Mouse (Mus musculus): Measurements from ENCODE around the gene Mrgprb1. TPM values are rescaled to one million over a fixed set of nuclear protein-coding genes. Genes with fewer than 3 reads are reported as not detected.
"Not testable (repeated sequence)": the region's sequence is repeated elsewhere in the genome, so short reads cannot be mapped to it uniquely, and the experiment has no call there.

Mrgprb1 gene
- not detected in 2 replicates for polyA plus RNA-seq (2012; ENCODE audit: insufficient read depth, low replicate concordance)

GRCm38 (mm10) chr7:48456242-48456641 is at the start of gene Mrgprb1:
Gene Mrgprb1, minus strand, starts transcription at chr7:48456342.
- H3K9me3 ChIP-seq: no peaks in the 10 kb centered on the region
- no peak for TF ChIP-seq GATA1 (IDR thresholded peaks at IDR 0.05; ENCODE audit: borderline replicate concordance, low read length)
- TF ChIP-seq FLI1 (IDR thresholded peaks at IDR 0.05; ENCODE audit: low read length): no peak
- no peak within 1 kb of the TSS for H3K4me3 ChIP-seq (replicated peaks)

DNA sequence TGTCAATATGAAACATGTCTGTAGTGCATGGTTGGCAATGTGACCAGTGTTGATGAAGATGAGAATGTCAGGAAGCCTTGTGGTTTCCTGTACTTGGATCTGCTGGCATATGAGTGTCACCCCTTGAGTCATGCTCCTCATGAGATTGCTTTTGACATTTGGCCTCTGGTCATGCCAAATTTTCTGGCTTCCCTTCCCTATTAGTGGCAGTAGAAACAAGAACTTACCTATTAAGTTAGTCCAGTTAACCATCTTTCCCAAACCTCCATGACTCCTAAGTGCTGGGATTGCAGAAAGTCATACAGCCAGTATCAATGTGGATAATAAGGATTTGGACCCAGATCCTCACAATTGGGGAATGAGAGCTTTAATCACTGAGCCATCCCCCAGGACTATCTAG is 43.1 kb upstream of the Mrgprb1 start, which contains the start of gene Mrgprx2:
Gene Mrgprx2 (minus strand): TSS at position 101 of the 400 bp plus-strand sequence.
- TF ChIP-seq GATA1 (IDR thresholded peaks at IDR 0.05; ENCODE audit: borderline replicate concordance, low read length): no peak
- no peak for TF ChIP-seq FLI1 (IDR thresholded peaks at IDR 0.05; ENCODE audit: low read length)
- H3K4me3 ChIP-seq (replicated peaks): no peak within 1 kb of the TSS
- H3K36me3 ChIP-seq (replicated peaks; ENCODE audit: low read length): no peaks in the 10 kb centered on the region
- no peaks in the 10 kb centered on the region for H3K9me3 ChIP-seq
- no peaks in the 10 kb centered on the region for H3K27me3 ChIP-seq (replicated peaks)
- peaks cover 3% of the 10 kb centered on the region; the same call in 1 of the 2 replicates for H3K4me1 ChIP-seq

More at GRCm38 (mm10) chr7:48456242-48456641, at the start of gene Mrgprb1:
- H3K27me3 ChIP-seq (replicated peaks): no peaks in the 10 kb centered on the region
- no peaks in the 10 kb centered on the region for H3K36me3 ChIP-seq (replicated peaks; ENCODE audit: low read length)
- no peaks in the 10 kb centered on the region for H3K4me1 ChIP-seq

DNA sequence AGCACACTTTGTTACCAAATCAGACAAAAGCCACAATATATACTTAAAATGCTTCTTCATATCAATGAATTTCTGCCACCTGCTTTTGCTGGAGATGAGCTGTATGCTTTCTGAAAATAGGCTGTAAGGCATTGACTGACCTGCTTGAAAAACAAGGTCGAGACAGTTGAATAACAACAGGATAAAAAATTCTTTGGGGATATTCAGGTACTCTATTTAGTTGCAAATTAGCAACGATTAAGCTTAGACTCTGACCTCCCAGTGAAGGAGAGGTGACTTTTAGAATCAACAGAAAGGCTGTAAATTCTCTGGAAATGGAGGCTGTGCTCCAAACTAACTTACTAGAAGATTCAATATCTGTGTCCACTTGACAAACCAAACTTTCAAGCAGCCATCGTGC is 19.6 kb downstream of the Mrgprb1 start:
- Histone ChIP-seq H3K4me3 (replicated peaks) (no peak overlapping the region), H3K27me3 (replicated peaks) (no peaks in the 10 kb centered on the region), H3K9me3 (peaks cover 3% of the 10 kb centered on the region; the same call in 1 of the 2 replicates), H3K4me1 (no peaks in the 10 kb centered on the region), H3K36me3 (replicated peaks; ENCODE audit: low read length) (no peaks in the 10 kb centered on the region)
- TF ChIP-seq GATA1 (IDR thresholded peaks at IDR 0.05; ENCODE audit: borderline replicate concordance, low read length): no peak
- no peak for TF ChIP-seq FLI1 (IDR thresholded peaks at IDR 0.05; ENCODE audit: low read length)

DNA sequence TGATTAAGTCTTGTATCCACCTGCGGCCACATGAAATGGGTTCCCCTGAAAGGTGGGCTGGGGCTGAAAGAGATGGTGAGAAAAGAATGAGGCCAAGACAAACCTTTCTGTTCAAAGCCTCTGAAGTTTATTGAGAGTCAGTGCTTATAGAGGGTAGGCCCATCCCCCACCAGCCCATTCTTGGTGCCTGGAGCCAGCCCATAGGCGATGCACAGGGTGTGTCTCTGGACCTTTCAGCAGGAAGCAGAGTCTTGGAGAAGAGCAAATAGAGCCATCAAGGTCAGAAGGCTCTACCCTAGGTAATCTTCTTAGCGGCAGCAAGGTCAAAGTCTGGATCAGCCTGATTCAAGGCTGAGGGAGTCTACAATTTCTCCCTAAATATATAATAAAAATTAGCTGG is 20.2 kb downstream of the Mrgprb1 start:
- not testable (repeated sequence) for H3K27me3 ChIP-seq (replicated peaks); H3K4me1 ChIP-seq; H3K9me3 ChIP-seq; H3K4me3 ChIP-seq (replicated peaks); H3K36me3 ChIP-seq (replicated peaks; ENCODE audit: low read length)

Other genes starting within 250 kb of the Mrgprb1 start
- gene Mrgprb8, start 67.8 kb downstream of the Mrgprb1 start, polyA plus RNA-seq (2012; ENCODE audit: insufficient read depth, low replicate concordance): not detected in 2 replicates
- gene Mrgprx2, start 43.0 kb upstream of the Mrgprb1 start, polyA plus RNA-seq (2012; ENCODE audit: insufficient read depth, low replicate concordance): not detected in 2 replicates
- gene Mrgprb2, start 101.7 kb upstream of the Mrgprb1 start, polyA plus RNA-seq (2012; ENCODE audit: insufficient read depth, low replicate concordance): not detected in 2 replicates
- not detected in 2 replicates for gene Mrgprb3, start 187.5 kb upstream of the Mrgprb1 start, polyA plus RNA-seq (2012; ENCODE audit: insufficient read depth, low replicate concordance)

Measured in megakaryocyte, embryonic 14.5 days (primary cell).